Mouse (Mus musculus): Measurements from ENCODE around the gene Tmem151a.

- TF ChIP-seq CTCF (IDR thresholded peaks at IDR 0.05; ENCODE audit: insufficient read depth, low read depth, low read length) (no peak), POLR2A (IDR thresholded peaks at IDR 0.05; ENCODE audit: insufficient read depth, low read depth, low read length) (no peak)
These were observed 28.5 kb upstream of the Tmem151a start for GRCm38 (mm10) chr19:5113783-5114182.
